Mouse (Mus musculus) kidney, postnatal 10 days (tissue): ENCODE measurements around the gene Fem1a.
A peak's percentile ranks its signal among the peaks of the same experiment; 100 is the strongest.

Experiments
- DNase-seq: peaks from one replicate; pipeline ENCODE4 v3.0.0; 2021; ENCODE audit warnings: mixed read lengths

Fem1a gene

DNA sequence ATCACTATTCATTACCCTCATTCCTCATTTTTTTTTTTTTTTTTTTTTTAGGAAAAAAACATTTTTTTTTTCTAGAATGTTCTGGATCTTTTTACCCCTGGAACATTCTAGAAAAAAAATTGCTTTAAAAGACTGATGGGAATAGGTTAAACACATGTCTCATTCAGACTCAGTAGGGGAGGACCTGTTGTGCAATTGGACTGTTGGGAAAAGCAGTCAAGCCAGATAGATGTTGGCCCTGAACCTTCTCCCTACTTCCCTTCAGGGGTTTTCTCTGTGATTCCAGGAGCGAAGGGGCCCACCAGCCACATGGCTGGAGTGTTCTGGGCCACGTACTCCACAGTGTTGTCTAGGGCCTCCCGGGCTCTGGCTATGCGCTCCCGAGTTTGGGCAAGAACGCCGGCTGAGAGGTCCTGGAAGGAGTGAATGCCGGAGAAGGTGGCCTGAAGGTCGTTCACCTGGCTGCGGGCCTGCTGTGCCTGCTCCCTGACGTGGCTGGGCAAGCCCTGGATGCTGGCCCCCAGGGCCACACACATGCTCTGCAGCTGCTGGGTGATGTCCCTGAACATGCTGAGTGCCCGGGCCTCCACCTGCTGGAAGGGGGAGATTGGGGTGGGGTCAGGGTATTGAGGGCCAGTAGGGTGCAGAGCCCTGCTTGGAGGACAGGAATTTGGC lies 23.0 kb downstream of the Fem1a start:
- DNase-seq: peak; percentile 54

DNA sequence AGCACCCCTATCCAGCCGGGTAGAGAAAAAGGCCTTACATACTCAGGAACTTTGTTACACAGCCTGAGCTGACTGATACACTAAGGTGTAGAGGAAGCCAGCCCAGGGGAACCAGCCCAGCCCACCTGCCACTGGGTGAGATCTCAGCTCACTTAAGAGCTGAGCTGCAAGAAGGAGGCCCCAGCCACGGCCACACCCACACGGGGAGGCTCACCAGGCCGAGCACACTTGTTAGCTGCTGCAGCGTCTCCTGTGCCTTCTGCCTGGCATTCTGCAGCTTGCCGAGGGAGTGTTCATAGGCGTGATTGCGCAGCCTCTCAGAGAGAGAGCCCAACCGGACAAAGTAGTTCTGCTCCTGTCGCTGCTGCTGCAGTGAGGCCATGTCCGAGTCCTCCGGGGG lies 24.6 kb downstream of the Fem1a start:
- DNase-seq: no peak

DNA sequence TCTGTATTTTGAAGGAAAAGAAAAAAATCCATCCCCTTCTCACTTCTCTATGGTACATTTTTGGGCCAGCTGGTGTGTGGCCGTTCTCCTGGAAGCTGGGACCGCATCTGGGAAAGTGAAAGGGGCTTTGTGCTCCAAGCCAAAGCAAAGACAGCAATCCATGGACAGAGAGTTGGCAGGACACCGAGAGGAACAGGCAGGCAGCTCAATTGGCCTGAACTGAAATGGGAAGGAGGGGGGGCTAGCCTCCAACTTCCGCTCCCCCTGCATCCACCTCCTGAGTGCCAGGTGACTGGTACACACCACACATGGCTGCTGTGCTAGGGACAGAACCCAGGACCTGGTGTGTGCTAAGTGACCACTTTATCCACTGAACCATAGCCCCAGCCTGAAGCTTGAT lies 26.2 kb downstream of the Fem1a start:
- DNase-seq: no peak

DNA sequence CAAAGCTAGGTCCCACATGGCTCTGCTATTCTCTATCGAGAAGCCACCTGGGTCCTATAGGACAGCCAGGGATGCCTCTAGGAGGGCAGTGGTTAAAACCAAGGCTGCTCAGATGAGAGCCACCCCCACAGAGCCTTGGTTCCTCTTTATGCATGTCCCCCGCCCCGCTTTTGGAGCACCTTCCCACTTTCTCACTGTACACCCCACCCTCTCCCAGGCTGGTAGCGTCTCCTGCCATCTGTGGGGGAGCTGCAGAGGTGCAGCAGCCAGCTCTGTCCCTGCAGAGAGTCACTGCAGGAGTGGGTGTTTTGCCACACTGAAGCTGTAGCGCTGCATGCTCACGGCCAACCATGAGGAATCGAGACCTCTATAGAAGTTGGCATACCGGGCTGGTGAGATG lies 26.7 kb downstream of the Fem1a start:
- no peak for DNase-seq

DNA sequence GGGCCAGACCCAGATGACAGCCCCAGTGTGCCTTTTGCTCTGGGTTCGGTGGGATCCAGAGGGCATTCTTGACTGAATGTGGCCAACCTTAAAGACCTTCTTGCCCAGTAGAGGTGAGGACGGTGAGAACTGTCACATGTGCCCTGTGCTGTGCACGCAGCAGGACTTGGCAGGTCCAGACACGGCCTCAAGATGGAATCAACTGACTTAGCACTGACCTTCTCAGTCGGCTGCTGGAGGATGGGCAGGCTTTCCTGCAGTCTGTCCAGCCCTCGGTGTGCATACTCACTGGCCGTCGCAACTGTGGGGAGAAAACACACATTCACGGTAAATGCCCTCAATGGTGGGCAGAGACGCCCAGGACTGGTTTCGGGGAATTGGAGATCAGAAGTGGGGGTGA lies 29.4 kb downstream of the Fem1a start:
- DNase-seq: no peak

DNA sequence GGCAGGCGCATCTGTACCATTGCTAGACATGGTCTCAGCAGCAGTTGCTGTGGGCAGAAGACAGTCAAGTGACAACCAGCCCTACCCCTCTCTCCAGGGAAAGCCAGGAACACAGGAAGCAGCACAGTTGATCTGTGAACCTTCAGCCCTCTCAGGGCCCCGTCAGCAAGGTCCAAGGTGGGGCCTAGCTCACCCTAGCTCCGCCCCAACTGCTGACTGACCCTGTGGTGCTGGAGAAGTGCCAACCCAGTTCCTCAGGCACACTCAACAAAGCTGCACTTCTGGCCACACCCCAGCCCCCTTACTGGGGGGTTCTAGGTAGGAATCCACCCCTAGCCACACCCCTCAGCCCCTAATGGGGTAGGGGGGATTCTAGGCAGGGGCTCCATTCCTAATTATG lies 31.2 kb downstream of the Fem1a start:
- DNase-seq: peak; percentile 84

DNA sequence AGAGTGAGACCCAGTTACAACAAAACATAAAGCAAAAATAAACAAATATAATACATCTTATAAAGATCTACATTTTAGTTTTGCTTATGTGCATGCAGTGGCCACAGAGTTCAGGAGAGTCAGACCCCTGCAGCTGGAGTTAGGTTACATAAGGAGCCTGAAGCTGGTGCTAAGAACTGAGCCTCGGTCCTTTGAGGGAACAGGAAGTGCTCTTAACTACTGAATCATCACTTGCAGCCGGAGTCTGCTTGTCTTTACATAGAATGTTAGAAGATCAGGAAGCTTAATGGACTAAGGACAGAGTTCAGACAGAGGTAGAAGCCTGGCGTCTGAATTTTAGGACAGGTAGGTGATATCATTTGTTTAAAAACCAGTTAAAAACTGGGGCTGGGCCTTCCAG lies 32.3 kb downstream of the Fem1a start:
- no peak for DNase-seq

DNA sequence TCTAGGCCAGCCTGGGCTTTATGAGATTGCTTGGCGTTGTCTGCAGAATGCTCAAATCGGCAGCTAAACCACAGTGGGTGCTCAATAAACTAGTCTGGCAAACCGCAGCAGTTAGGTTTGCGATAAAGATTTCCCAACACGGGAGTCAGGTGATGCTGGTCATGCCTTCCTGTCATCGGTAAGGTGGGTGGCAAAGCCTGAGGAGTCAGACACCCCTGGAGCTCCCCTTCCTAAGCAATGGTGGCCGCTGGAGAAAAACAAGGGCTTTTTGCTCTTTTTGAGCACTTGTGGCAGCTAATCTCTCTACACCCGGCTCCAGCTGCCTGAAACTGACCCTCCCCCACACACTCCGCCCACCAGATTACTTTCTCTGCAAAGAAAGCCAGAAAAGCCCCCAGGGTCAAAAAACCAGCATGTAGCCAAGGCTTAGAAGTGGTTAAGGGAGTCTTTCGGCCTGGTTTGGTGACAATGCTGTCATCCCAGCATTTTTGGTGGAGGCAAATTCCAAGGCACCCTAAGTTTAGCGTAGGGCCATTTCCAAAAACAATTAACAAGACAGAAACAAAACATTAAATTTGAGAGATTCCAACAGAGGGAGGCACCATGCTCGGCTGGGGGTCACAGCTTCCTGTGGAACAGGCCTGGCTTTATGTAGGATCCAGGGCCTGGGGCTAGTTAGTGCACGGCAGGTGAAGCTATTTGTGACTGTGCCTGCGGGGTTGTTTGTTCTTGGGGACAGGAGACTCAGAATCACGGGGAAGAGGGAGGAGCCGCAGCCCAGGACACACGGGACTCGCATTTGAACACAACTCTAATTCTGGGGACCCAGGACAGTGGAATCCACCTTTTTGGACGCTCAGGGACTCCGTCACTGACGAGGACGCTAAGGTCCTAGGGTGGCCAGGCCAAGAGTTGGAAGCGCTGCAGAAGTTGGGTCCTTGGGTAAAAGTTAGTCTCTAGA lies 33.0 kb downstream of the Fem1a start:
- peak; percentile 81 for DNase-seq

DNA sequence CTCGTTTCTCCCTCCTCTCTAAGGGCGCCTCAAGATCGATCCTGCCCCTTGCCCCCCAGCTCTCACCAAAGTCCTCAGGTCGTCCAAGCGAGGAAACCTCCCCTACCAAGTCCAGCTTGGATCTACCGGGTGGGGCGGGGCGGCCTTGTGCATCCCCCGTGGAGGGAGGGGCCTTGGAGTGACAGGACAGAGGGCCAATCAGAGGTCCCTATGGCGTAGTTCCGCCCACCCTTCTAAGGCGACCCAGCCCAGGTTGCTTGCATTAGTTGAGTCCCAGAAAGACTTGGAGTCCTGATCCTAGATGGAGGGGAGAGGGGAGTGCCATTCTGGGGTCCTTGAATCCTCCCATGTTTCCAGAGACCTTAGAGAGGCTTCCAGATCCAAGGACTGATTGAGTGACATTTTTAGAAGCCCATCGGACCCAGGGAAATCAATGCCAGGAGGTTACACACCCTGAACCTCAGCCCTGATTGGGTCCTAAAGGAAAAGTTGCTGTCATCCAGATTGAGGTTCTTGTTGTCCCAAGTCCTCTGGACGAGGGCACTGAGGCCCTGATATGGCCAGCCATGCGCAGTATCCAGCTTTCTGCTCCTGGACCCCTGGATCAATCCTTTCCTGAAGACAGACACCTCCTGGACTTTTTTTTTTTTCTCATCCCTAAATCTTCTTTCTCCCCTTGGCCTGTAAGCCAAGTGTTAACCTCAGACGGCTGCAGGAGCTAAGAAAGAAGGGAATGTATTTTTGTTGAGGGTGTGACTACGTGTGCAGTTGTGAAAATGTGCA lies 34.0 kb downstream of the Fem1a start:
- peak; percentile 99 for DNase-seq

DNA sequence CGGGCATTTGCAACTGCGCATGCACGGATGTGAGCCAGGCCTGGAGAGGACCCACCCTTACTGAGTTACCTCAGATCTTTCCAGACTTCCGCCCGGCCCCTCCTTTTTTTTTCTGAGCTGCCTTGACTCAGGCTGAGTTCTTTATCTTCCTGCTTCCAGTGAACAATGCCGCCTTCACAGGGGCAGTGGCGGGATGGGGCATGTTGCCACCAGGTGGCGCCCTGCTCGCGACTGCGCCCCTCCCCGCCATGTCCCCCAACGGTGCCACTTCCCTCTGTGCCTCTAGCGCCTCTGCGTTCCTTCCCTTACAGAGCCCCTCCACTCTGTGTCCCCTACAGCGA lies 34.5 kb downstream of the Fem1a start:
- peak; percentile 92 for DNase-seq

DNA sequence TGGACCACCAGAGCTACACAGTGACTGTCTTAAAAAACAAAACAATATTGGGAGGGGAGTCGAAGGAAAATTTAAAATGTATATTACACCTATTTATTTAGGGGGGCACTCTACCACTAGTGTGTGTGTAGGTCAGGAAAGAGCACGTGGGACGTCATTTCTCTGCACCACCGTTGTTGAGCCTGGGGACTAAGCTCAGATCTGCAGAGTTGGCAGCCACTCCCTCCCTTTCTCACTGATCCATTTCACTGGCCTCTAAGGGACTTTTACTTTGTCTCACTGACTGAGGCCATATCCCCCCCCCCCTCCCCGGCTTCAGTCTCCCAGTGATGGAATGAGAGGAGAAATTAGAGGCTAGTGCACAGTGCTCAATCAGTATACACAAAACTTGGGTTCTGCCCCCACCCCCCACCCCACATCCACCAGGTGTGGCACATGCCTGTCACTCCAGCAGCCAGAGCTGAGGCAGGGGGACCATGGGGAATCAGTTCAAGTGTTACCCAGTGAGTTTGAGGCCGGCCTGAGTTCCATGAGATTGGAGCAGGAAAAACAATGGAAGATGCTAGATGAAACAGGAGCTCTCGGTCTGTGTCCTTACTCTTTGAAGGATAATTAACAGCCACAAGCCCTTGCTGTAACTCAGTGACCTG lies 35.3 kb downstream of the Fem1a start:
- DNase-seq: no peak

DNA sequence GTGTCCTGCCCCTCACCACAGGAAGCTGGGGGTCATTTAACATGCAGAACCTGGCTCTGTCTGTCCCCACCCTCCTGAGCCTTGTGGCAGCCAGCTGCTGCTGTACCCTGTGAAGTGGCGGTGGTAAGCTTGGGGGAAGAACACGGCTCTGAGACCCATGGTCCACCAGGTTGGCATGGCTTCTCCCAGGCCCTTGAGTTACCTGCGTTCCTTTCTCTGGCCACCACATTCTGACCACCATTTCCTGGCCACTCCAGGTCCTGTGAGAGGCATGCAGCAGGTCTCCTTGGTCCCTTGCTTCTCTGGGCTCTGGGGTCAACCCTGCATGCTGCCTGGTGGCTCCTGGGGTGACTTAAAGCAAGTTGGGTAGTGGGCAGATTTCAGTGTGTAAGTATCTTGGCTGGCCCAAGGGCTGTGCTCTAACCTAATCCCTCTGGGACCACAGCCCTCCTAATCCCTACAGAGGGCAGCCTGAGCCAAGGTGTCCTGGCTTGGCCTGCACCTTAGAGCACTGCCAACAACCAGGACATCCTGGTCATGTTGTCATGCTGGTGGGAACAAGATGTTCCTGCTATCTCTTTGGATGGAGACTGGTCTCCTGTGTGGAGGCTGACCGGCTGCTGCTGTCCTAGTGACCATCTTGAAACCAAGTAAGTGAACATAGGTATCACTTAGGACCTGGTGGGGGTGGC lies 36.1 kb downstream of the Fem1a start, which contains the start of gene Plin3:
Plin3 (minus strand) TSS at position 343 of the 692 bp plus-strand sequence.
- DNase-seq: no peak

DNA sequence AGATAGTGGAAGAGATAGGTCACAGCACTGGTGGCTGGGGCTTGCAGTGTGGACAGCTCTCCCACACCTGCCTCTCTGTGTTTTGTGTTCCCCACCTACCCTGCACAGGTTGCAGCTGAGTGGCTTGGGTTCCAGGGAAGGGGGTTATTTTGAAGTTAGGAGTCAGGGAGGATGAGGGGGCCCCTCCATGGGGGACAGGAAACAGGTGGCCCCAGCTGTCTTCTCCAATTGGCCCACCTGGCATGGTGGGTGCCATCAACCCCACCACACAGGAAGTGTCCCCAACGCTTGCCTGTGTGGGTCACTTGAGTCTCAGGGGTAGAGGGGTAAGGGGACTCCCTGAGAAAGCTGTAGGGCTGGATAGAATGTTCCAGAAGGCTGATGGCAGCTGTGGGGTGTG lies 36.7 kb downstream of the Fem1a start:
- no peak for DNase-seq

DNA sequence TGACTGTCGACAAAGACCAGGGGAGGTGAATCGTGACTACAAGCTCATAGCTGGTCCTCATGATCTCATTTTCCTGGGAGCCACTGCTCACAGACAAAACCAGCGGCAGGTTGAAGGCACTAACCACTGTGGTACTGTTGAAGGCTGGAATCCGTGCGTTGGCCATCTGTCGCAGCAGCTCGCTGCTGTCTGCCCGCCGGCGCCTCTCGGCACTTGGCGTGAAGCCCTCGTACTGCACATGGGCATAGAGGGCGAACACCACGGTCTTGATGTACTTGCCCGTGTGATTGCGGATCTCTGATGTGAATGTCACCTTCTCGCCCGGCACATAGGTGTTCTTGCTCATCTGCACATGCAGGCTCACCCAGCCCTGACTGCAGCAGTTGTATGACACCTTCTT lies 37.6 kb downstream of the Fem1a start:
- DNase-seq: no peak

DNA sequence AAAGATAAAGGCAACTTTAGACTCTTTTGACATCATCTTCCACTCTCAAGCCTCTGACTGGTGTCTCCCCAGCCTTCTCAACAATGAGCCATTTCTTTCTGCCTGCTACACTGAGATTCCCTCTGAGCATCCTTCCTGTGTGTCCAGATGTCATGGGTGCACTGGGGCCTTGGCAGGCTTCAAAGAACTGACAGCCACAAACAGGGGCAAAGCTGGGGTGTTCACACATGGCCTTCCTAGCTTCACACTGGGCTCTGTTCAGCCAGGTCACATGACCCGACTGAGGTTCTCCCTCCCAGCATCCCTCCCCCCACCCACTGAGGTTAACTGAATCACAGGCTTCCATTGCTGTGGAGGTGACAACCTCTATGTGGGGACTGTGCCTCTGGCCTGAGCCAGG lies 39.6 kb downstream of the Fem1a start:
- no peak for DNase-seq

DNA sequence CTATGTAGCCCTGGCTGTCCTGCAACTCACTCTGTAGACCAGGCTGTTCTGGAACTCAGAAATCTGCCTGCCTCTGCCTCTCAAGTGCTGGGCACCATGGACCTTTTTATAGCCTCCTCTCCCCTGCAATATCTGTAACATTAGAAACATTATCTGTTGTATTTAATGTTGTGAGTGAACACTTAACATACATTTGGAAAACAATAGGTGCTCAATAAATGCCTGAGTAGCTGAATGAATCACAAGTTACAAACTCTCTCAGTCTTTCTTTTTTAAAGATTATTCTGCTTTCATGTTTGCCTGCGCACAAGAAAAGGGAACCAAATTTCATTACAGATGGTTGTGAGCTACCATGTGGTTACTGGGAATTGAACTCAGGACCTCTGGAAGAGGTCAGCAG lies 41.6 kb downstream of the Fem1a start:
- no peak for DNase-seq

DNA sequence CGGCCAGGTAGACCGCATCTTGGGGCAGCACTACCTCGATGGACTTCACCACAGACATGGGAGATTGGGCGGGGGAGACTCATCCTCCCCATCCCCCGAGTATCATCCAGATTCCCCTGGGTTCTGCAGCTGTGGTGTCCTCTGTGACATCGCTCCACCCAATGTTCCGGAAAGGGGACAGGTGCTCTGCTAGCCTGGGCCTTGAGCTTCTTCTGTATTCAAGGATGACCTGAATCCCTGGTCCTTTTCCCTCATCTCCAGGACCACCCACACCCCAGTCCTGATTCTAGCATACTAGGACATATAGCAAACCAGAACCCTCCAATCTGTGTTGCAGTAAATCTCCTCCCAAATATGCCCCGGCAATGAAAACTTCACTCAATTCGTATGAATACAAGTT lies 43.6 kb downstream of the Fem1a start, which contains the start of gene Arrdc5:
Arrdc5 (minus strand) TSS at position 101 of the 400 bp plus-strand sequence.
- DNase-seq: no peak

DNA sequence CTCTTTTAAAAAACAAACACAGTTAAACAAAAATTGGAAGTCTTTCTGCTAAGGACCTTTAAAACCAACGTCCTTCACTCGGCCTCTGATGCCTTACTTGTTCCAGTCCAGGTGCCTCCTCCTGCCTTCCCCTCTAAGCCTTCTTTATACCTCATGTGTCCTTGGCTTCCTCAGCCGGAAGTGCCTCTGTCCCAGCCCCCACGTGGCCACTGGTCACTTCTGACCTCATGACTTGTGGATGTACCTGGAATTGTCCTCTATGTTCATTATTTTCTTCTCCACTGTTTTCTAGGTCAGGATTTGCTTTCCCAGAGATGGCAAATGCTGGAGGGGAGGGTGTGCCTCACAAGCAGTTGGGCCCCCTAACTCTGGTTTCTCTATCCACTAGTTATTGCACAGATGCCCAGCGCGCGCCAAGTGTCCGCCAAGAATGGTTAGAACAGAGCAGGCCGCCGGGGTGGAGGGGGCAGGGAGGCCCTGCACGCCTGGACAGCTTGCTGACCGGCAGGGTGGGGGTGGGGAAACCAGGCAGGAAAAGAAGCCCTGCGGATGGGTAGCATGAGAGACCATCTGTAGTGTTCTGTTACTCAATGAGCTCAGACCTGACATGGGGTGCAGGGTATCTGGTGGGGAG lies 45.9 kb downstream of the Fem1a start:
- DNase-seq: peak; percentile 70

DNA sequence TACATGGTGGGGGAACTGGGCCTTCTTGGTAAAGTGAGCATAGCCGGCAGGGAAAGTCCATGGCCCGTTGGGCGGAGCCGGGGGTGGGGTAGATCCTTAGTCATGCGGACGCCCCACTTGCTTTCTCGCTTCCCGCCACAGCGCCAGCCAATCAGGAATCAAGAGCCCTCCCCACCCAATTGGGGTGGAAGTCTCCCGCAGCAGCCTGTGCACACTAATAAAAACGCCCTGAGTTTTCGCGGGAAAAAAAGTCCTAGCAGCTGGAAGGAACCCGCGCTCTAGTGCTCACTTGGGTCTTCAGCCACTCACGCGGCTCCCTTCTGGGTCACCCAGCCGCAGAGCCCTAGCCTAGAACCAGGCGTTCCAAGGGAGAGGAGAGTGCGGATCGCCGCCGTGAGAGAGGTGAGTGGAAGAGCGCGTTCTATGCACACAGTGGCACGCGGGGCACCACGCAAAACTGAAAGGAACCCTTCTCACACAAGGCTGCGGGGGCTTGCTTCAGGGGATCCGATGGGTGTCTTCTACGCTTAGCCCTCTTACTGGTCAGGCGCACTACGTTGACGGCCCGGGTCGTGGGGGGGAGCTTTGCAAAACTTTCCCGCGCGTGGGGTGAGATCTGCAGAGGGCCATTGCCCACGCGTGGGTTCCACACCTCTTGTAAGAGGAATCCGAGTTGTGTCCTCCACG lies 46.7 kb downstream of the Fem1a start, which contains the start of gene Uhrf1:
Uhrf1 (plus strand) TSS at position 162 of the 687 bp plus-strand sequence.
- peak; percentile 91 for DNase-seq

DNA sequence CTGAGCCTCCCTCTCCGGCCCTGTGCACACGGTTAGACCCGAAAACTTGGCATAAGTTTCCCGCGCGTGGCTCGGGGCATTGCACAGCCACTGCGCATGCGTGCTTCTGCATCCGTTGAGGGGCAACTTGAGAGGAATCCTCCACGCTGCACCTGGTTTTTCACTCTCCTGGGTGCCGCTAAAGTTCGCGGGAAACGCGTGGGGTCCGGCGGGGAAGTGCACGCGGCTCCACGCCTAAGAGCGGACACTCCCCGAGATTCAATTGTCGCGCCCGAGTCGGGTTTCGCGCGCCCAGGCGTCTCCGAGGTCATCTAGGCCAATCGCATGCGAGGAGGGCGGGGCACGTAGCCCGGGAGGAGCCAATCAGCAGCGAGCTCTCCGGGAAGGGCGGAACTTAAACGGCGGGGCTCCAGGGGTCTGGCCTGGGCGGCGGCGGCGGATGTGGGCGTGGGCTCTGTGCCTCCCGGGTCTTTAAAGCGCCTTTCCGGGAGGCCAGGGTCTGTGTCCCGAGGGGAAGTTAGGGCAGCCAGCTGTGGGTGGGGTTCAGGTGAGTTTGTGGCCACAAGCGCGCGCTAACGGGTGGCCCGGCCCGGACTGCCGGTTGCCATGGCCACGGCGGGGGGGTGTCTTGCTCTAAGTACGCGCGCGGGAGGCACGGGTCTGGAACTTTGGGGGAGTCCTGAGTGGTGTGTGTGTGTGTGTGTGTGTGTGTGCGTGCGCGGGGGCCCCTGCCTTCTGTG lies 47.4 kb downstream of the Fem1a start:
- peak; percentile 98 for DNase-seq
